Comparison of ENCODE assay signal across 8 mouse cellular contexts in the genomic region with DNA sequence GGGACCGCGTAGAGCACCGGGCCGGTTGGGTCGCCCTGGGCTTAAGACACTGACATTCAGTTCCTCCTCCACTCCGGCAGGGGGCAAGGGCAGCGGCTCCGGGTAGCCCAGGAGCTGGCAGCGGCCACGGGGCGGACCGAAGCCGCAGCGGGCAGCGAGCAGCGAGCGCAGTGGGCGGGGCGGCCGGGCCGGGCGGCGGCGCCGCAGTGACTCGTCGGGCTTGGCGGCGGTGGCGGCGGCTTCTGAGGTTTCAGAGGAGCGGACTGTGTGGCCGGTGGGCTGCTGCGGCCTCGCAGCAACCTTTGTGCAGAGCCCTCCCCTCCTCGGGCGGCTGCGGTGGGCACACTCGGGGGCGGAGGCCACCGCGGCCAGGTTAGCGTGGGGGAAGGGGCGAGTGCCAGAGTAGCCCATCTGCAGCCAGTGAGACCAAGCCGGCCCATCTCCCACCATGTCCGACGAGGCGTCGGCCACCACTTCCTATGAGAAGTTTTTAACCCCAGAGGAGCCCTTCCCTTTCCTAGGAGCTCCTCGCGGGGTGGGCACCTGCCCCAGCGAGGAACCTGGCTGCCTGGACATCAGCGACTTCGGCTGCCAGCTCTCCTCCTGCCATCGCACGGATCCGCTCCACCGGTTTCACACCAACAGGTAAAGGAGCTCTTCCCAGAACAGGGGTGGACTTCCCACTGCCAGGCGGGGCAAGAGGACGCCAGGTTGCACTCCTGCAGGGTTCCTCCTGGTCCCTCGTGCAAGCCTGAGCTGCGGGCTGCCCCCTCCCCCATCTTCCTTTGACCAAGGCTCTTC. TPM values are rescaled to one million over a fixed set of nuclear protein-coding genes. Genes with fewer than 3 reads are reported as not detected.
DNase-seq lines count a peak whose midpoint lies in the region; ATAC-seq and TF ChIP-seq lines count a peak whose summit lies in the region.

TSS of gene Fam199x (plus strand) at position 170 of the 801 bp plus-strand sequence.

- H3K4me2 ChIP-seq in hindbrain, postnatal 0 days (ENCODE audit: low read depth, low read length) = peak within 1 kb of the TSS; percentile 64

- peak within 1 kb of the TSS; percentile 87 for H3K27ac ChIP-seq in gastrocnemius, adult 2 months
- peak within 1 kb of the TSS; percentile 62; the same call in 1 of the 2 replicates for H3K27ac ChIP-seq in hindbrain, postnatal 0 days

- peak; percentile 75 for DNase-seq in adipocyte (ENCODE audit: low spot score)
- peak; percentile 91 for DNase-seq in gastrocnemius, adult 2 months
- peak; percentile 86 for DNase-seq in hindbrain, postnatal 0 days (ENCODE audit: low spot score)
- DNase-seq in left cerebral cortex, postnatal 25 days (ENCODE audit: low spot score in 2 of 2) = peak; percentile 55 to 68
- DNase-seq in mesoderm, embryonic 11.5 days (ENCODE audit: low read depth, low spot score) = peak; percentile 77
- peak; percentile 70 for DNase-seq in right cerebral cortex, postnatal 25 days
- DNase-seq in urinary bladder, postnatal 4 days (ENCODE audit: low spot score in 2 of 2) = peak; percentile 69 to 76

- TF ChIP-seq CTCF in gastrocnemius, adult 2 months (IDR thresholded peaks at IDR 0.05) = peak; percentile 69
- TF ChIP-seq CTCF in hindbrain, postnatal 0 days (IDR thresholded peaks at IDR 0.05; ENCODE audit: low read depth) = peak; percentile 57

- intact Hi-C loops in gastrocnemius, adult 2 months (cut with DNase I) = loop anchor here (10.0 kb wide), 1 partner anchor 305 kb away; the partner anchor contains the start of gene Morf4l2
- intact Hi-C loops in left cerebral cortex, postnatal 25 days (cut with DNase I) = loop anchor here (1.0 to 5.0 kb wide), 2 partner anchors 11 to 93 kb away; partner anchors contain the start of gene Slc25a53

- peak; percentile 100 for ATAC-seq in common myeloid progenitor, adult 5-6 weeks (replicated peaks; ENCODE audit: low read depth, poor library complexity, severe bottlenecking)
- ATAC-seq in hindbrain, postnatal 0 days = peak; percentile 96

- H3K27me3 ChIP-seq in hindbrain, postnatal 0 days (ENCODE audit: insufficient read depth, low read length) = no peaks in the 10 kb centered on the region

- WGBS in hindbrain, postnatal 0 days = 23% methylated on average over 48 of the region's 62 CpGs

- peak within 1 kb of the TSS; percentile 69 for H3K9ac ChIP-seq in hindbrain, postnatal 0 days (replicated peaks; ENCODE audit: low read length)

- no peaks in the 10 kb centered on the region for H3K36me3 ChIP-seq in hindbrain, postnatal 0 days (ENCODE audit: insufficient read depth, low read length)

- no peaks in the 10 kb centered on the region for H3K4me1 ChIP-seq in hindbrain, postnatal 0 days (ENCODE audit: insufficient read depth, low read length)

- no peaks in the 10 kb centered on the region for H3K9me3 ChIP-seq in hindbrain, postnatal 0 days (ENCODE audit: low read length)

- H3K4me3 ChIP-seq in gastrocnemius, adult 2 months = peak within 1 kb of the TSS; percentile 91
- peak within 1 kb of the TSS; percentile 65 for H3K4me3 ChIP-seq in hindbrain, postnatal 0 days (ENCODE audit: low read length)

RNA-seq across cellular contexts. Expression of gene Fam199x, which starts in this region (rescaled TPM):
- 14.7 and 17.2 TPM in 2 replicates for total RNA-seq in common myeloid progenitor, adult 5-6 weeks (2017)
- total RNA-seq in gastrocnemius, adult 2 months (2021) = 1 to 10 TPM; 4.1 to 5.2 TPM
- 9.8 and 10.9 TPM in 2 replicates for total RNA-seq in hindbrain, postnatal 0 days (2014; rRNA removed)
- 6.4 and 6.8 TPM in 2 replicates for polyA plus RNA-seq in hindbrain, postnatal 0 days (2015; fragmentation: Nextera tagmentation; extraction: Ambion mirVana)
- 1 to 10 TPM; 7.9 to 9.1 TPM for total RNA-seq in left cerebral cortex, postnatal 25 days (2021)

Comparison
In these comparisons a context has a peak if more than half of its experiments do, and no peak if none do; other contexts are left out.
1. Peak in every context shown above with its lines: DNase-seq, ATAC-seq, H3K4me3 ChIP-seq and H3K27ac ChIP-seq.